Mouse (Mus musculus) B cell, adult 2 months (primary cell): ENCODE results near the gene Atxn3.
A peak's percentile ranks its signal among the peaks of the same experiment; 100 is the strongest.
"Not testable (repeated sequence)": the region's sequence is repeated elsewhere in the genome, so short reads cannot be mapped to it uniquely, and the experiment has no call there.

ENCODE experiments used
- DNase-seq, 2 experiments: peaks; one replicate each; pipeline ENCODE4 v3.0.0; 2022

Gene Atxn3

DNA sequence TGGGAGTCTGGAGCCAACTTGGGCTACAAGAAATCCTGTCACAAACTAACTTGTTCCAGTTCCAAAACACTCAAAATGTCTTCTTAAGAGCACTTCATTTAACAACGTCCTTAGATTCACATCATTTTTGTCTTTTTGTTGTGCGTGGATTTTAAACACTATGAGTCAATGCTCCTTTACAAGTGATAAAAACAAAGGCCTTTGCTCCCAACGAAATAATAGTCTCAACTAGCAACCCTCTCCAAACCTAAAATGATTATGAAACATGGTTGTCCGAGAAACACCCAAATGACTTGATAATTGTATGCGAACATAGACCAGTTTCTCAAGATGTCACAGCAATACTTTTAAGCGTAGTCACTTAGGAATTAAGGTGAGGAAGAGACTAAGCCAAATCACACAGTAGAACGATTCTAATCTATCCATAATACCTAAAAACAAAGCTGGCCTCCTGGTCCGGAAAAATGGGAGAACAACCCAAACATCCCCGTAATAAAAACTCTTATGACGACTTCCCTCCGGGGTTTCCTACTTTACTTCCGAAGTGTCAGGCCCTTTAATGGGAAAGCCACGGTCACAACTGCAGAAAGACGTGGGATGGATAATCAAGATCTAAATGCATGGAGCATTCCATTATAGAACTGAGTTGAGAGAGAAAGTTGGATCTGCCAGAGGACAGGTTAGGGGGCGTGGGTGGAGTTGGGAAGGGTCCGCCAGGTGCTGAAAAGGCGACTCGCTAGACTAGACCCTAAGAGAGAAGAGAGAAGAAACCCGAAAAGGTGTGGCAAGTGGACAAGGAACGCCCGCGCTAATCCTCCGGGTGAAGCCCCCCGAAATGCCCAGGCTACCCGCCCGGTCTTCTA lies 736 bp downstream of the Atxn3 start:
- no peak for DNase-seq

DNA sequence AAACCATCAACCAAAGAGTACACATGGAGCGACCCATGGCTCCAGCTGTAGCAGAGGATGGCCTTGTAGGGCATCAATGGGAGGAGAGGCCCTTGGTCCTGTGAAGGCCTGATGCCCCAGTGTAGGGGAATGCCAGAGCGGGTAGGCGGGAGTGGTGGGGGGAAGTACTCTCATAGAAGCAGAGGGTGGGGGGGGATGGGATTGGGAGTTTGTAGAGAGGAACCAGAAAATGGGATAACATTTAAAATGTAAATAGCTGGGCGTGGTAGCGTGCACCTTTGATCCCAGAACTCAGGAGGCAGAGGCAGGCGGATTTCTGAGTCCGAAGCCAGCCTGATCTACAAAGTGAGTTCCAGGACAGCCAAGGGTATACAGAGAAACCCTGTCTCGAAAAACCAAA lies 2.2 kb downstream of the Atxn3 start:
- not testable (repeated sequence) for DNase-seq

DNA sequence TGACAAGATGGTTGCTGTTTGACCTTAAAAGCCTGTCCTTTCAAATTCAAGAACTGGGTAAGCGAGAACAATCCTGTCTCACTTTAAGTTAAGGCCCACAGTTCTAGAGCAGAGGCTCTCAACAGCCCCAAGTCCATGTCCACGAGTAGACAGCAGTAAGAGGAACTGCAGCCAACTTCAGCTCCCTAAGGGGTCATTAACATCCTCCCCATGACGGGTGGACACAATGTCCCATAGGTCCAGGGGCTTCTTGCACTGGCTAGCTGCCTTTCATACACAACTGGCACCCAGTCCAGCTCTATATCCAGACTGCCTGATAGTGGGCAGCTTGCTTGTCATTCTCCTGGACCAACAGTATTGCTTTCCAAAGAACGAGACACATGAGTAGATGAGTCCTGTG lies 9.2 kb downstream of the Atxn3 start:
- DNase-seq = no peak

DNA sequence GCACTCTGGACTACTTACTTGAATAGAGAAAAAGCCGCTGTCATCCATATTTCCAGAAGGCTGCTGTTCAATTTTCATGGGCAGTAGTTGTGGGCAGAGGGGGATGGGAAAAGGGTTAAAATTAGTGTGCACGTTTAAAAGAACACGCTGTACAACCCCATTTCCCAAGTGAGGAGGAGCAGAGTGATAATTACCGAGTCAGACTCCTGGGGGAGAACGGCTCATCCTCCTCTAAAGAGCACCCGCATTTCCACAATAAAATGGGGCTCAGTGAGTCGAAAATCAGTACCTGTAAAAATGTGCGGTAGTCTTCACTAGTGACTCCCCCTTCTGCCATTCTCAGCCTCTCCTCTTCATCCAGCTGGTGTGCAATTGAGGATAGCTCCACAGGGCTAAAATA lies 10.1 kb downstream of the Atxn3 start:
- DNase-seq = no peak

DNA sequence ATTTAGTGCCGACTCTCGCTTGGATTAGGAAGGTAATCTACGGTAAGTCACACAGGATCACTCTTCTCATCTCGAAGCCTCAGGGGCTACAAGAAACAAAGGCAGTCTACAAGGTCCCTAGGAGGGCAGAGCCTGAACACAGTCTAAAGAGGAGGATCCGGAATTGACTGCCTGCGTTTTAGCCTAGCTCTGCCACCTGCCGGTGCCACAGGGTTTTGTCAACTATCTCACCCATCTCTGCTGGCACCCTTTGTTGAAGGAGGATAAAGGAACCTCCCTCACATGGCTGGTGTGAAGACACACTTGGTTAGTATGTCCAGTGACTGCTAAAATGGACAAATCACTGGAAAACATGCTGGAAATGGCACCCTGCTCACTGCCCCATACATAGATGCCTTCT lies 20.5 kb downstream of the Atxn3 start:
- DNase-seq = no peak

GRCm38 (mm10) chr12:101935223-101935622 lies 22.8 kb downstream of the Atxn3 start:
- no peak for DNase-seq

- no peak for DNase-seq
These were observed 29.6 kb downstream of the Atxn3 start for GRCm38 (mm10) chr12:101928423-101928822.

DNA sequence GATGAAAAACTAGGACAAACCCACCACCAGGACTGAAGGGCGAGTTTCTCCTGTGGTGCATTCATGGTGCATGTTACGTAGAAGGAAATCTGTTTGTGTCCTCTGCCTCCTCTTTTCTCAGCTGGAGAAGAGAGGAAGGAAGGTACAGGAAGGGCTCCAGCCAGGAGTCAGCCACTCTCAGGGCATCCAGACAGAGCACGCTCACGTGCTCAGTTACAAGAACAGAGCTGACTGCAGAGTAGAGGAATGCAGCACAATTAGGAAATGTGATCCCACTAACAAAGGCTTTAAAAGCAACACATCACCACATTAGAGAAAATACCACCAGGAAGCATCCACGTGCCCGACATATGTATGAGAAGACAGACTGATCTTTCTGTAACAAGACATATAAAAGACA lies 35.7 kb downstream of the Atxn3 start:
- DNase-seq = no peak

- DNase-seq = no peak
These were observed 38.2 kb downstream of the Atxn3 start for GRCm38 (mm10) chr12:101919847-101920246.

DNA sequence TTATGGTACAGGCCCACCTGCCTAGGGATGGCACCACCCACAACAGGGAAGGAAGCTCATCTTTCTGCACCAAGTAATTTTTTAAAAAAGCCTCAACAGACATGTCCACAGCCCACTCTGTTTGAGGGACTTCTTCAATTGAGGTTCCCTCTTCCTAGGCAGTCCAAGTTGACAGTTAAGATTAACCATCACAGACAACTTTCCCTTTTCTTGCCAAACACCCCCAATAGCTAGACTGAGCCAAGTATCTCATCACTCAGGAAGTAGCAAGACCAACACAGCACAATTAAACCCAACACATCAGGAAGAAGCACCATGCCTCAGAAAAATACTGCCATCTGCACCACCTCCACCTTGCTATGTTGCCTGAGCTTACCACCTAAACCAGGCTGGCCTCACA lies 40.9 kb downstream of the Atxn3 start:
- no peak for DNase-seq

- peak; percentile 90 to 91 for DNase-seq
These were observed 45.2 kb downstream of the Atxn3 start, which contains the start of gene Trip11 for GRCm38 (mm10) chr12:101912626-101913490. TSS of gene Trip11 (minus strand) at chr12:101913267.

- DNase-seq = no peak
These were observed 46.7 kb downstream of the Atxn3 start for GRCm38 (mm10) chr12:101911346-101911745.

DNA sequence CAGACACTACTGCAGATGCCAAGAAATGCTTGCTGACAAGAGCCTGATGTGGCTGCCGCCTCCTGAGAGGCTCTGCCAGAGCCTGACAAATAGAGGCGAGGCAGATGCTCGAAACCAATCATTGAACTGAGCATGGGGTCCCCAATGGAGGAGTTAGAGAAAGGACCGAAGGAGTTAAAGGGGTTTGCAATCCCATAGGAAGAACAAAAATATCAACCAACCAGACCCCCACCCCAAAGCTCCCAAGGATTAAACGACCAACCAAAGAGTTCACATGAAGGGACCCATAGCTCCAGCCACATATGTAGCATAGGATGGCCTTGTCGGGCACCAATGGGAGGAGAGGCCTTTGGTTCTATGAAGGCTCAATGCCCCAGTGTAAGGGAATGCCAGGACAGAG lies 47.7 kb downstream of the Atxn3 start:
- DNase-seq = no peak

GRCm38 (mm10) chr12:101905817-101906216 lies 52.2 kb downstream of the Atxn3 start:
- DNase-seq = peak; percentile 21 to 26

DNA sequence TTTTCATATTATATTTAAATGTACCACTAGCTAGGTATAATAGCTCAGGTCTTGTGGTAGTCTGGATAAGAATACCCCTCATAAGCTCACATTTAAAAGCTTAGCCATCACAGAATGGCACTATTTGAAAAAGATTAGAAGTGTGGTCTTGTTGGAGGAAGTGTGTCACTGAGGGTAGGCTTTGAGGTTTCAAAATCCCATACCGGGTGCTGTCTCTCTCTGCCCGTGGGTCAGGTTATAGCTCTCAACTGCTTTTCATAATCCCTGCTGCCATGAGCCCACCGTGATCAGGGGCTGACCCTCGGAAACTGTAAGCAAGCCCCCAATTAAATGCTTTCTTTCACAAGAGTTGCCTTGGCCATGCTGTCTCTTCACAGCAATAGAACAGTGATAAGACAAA lies 53.1 kb downstream of the Atxn3 start:
- no peak for DNase-seq

GRCm38 (mm10) chr12:101904170-101904569 lies 53.9 kb downstream of the Atxn3 start:
- no peak for DNase-seq

- DNase-seq = no peak
These were observed 58.3 kb downstream of the Atxn3 start for GRCm38 (mm10) chr12:101899671-101900245.

DNA sequence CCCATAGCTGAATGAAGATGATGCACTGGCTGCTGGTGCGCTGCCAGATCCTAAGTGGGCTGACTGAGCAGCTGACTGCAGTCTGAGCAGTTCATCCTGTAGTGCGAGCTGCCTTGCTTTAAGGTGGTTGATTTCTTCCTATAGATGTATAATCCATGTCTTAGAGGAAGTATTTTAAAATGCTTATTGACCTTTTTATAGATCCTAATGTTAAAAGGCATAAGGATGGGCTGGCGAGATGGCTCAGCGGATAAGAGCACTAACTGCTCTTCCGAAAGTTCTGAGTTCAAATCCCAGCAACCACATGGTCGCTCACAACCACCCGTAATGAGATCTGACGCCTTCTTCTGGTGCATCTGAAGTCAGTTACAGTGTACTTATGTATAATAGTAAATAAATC lies 59.1 kb downstream of the Atxn3 start:
- DNase-seq = no peak

DNA sequence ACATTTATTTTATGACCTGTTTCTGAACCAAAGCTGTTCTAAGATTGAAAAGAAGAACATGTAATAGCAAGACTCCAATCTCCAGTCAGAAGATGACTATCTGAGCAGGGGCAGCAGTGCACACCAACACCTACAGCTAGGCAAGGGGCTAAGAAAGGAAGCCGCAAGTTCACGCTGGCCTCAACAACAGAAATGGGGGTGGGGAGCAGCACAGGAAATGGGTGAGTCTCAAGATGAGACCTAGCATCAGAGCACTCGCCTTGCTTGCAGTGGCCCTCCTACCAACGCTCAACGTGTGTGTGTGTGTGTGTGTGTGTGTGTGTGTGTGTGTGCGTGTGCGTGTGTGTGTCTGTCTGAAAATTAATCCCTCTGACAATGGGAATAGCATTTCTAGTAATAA lies 60.9 kb downstream of the Atxn3 start:
- no peak for DNase-seq

GRCm38 (mm10) chr12:101893296-101893695 lies 64.8 kb downstream of the Atxn3 start:
- no peak for DNase-seq

- DNase-seq = no peak
These were observed 65.2 kb downstream of the Atxn3 start for GRCm38 (mm10) chr12:101892832-101893231.

DNA sequence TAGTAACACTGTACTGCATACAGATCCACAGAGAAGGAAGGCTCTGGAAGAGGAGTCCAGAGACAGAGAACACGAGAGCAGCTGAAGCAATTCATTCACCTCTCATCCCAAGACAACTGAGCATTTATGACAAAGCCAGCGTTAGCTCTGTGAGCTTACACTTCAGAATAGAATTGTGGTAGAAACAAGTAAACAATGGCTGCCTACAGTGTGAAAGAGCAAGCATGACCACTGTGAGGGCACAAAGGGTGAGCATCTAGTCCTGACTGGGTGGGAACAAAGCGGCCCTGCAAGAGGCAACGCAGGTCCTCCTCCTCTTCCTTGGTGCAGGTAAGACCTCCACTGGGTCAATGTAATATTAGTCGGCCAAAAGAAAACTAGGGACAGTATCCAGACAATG lies 67.0 kb downstream of the Atxn3 start:
- DNase-seq = no peak

DNA sequence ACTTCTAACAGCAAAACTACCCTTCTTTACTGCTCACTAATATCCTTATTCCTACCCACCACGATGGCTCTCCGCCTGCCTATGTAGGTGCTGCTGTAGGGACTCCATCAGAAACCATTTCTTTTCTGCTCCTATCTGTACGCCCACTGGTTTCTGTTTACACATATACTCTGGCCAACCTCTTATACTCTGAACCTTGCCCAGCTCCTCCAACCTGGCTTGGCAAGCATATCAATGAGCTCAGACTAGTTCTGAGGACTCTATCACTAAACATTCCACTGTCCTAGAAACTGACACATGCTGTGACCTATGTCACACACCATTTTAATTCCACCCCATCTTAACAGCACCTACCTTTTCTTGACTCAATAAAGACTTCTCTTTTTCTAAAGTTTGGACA lies 68.7 kb downstream of the Atxn3 start:
- no peak for DNase-seq

DNA sequence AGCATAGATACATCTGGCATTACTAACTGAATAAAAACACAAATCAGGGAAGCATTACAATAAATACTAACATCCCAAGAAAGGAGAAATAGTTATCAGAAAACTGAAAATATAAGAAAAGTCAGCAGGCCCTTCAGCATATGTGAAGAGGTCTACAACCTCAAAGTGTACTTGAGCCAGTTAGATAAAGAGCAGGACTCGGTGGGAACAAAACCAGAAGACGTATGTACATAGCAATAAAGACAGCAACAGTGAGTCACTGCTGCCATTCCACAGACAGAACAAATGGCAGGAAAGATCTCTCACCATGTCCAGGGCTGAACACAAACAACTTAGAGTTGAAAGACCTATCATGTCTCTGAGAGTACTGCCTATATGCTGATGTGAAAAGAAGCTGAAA lies 69.7 kb downstream of the Atxn3 start:
- no peak for DNase-seq
